Mouse (Mus musculus): Measurements from ENCODE around the gene Alad.
"Not testable (repeated sequence)": the region's sequence is repeated elsewhere in the genome, so short reads cannot be mapped to it uniquely, and the experiment has no call there.

Gene Alad

GRCm38 (mm10) chr4:62485450-62486161, 34.1 kb downstream of the Alad start:
- no peak for DNase-seq (ENCODE audit: low read depth)

DNA sequence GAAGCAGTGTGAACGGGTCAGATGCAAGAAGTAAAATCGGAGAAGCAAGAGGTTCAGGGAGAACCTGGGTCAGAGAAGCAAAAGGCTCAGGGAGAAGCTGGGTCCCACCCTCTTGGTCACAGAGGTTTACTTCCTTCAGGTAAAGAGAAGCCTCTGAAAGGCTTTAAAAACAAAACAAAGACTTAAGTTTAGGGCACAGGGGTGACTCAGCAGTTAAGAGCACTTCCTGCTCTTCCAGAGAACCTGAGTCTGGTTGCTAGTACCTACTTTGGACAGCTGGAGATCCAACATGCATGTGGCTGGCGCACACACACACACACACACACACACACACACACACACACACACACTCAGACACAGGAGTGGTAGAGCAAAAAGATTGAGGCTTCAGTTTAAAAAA, 34.8 kb downstream of the Alad start:
- DNase-seq (ENCODE audit: low read depth): no peak

GRCm38 (mm10) chr4:62480709-62481605, 38.8 kb downstream of the Alad start:
- no peak for DNase-seq (ENCODE audit: low read depth)

DNA sequence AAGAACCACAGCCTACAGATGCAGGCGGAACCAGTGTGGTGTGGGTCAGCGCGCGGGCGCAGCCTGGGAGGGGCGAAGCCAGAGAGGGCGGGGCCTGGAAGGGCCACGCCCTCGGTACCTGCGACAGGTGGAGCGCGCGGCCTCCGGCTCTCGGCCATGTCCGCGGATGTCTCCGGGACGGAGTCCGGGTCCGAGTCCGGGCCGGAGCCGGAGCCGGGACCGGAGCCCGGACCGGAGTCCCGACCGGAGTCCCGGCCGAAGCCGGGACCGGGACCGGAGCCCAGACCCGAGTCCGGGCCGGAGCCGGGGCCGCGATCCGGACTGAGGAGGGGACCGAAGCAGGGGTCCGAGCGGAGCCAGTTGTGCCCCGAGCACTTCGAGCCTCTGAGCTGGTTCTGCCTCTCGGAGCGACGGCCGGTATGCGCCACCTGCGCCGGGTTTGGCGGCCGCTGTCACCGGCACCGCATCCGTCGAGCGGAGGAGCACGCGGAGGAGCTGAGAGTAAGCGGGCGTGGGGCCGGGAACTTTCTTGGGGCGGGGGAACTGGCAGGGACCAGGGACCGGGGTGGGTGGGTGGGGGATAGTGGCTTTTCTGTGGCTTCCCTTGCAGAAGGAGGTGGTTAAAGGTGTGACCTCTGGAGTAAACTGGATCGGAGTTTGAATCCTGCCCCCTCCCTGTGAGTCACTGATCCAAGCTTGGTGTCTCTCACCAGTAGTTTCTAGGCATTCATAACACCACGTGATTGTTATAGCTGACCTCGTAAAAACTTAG, 39.6 kb downstream of the Alad start, which contains the start of gene Bspry:
Gene Bspry, plus strand, starts transcription at position 117 of the 772 bp plus-strand sequence.
- DNase-seq (ENCODE audit: low read depth): no peak

GRCm38 (mm10) chr4:62479593-62479936, 40.2 kb downstream of the Alad start:
- DNase-seq (ENCODE audit: low read depth): not testable (repeated sequence)

DNA sequence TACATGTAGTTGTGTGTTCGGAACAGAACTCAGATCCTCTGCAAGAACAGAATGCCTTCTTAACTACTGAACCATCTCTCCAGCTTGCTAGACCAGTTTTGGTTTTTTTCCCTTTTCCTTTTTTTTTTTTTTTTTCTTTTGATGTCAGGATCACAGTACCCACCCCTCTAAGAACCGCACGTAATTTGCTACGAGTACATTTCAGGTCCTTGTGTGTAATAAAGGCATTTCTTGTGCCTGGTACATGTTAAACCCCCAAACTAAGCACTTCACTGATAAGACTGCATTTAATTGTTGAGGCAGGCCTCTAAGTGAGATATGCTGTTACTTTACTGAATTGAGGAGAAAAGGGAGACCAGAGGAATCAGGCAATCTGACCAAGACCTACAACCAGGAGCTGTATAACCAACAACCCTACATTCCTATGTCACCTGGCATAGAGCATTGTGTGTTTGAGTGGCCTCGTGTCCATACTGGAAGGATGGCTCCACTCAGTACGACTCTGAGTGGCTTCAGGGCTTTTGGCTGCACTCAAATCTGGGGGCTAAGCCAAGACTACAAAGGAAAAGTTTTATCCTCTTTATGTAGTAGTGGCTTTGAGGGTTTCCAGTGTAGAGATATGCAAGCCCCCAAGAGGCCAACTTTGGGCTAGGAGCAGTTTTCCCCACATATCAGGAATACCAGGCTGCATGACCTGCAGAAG, 42.0 kb downstream of the Alad start:
- DNase-seq (ENCODE audit: low read depth): no peak

GRCm38 (mm10) chr4:62475793-62476192, 43.9 kb downstream of the Alad start:
- DNase-seq (ENCODE audit: low read depth): no peak

DNA sequence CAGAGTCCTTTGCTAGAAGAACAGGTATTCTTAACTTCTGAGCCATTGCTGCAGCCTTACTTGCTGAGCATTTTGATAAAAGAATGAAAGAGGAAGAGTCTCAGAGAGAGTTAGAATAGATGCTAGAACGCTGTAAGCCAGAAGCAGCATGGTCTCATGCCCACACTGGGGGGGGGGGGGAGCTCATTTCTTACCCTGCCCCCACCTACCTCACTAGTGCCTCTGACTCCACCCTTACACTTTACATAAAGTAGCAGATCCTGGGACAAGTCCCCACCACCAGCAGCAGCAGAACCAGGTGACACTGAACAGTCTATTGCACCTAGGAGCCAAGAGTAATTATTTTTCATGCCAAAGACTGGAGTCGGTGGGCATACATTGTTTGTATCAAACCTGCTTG, 44.6 kb downstream of the Alad start:
- DNase-seq (ENCODE audit: low read depth): no peak

DNA sequence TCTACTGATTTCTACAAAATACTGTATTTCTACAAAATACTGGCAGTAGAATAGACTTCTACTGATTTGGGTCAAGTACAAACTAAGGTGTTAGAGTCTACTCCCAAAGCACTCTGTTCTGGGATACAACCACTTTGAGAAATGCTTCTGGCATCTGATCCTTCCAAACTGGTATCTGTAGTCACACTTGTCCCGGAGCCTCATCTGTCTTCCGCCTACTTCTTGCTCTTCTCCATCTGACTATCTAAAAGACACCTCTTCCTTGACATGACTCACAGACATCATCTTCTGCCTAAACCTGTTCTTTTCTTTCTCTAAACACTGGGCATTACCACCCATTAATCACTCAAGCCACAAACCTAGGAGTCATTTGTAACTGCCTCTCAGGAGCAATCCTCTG, 47.6 kb downstream of the Alad start:
- no peak for DNase-seq (ENCODE audit: low read depth)

GRCm38 (mm10) chr4:62470598-62471051, 49.1 kb downstream of the Alad start, which contains the start of gene Wdr31:
Gene Wdr31, minus strand, starts transcription at chr4:62470896.
- peak; percentile 58 for DNase-seq (ENCODE audit: low read depth)

DNA sequence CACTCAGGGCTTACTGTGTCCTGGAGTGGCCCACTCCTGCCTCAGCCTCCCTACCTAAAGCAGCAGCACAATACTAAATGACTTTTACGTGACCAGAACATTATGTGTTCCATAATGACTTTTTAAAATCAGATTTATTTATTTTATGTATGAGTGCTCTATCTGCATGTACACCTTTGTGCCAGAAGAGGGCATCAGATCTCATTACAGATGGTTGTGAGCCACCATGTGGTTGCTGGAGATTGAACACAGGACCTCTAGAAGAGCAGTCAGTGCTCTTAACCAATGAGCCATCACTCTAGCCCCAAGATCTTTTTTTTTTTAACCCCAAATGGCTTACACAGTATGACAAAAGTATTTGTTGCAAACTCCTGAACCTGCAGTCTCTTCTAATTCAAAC, 51.6 kb downstream of the Alad start:
- no peak for DNase-seq (ENCODE audit: low read depth)

- DNase-seq (ENCODE audit: low read depth): no peak
These were observed 56.6 kb downstream of the Alad start for GRCm38 (mm10) chr4:62463124-62463523.

DNA sequence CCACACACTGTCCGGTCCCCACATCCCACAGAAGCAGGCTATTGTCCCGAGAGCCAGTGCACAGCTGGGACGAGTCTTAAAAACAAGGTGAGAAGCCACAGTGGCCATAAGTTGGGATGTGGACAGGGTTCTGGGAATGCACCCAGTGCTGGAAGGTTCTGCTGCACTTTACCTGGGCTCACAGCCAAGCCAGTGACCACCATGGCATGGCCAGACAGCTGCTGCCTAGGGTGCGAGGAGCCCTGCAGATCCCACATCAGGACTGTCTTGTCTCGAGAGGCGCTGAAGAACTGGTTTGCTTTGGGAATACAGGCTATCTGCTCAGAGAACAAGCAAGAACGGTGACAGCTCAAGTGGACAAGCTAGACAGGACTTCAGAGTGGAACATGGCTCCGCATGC, 59.4 kb downstream of the Alad start:
- no peak for DNase-seq (ENCODE audit: low read depth)

Measured in c-Kit-positive CD71-negative TER-119-negative erythroid progenitor cells, embryonic 14.5 days (primary cell).